Mouse (Mus musculus) bone marrow macrophage, adult 2 months (primary cell): ENCODE results near the gene Tbl3. TPM values are rescaled to one million over a fixed set of nuclear protein-coding genes. Genes with fewer than 3 reads are reported as not detected.
"Not testable (repeated sequence)": the region's sequence is repeated elsewhere in the genome, so short reads cannot be mapped to it uniquely, and the experiment has no call there.

ENCODE experiments used
- H3K27ac ChIP-seq: 2 replicates; pipeline ENCODE4 v1.5.1; 2012; ENCODE audit warnings: low read depth, low read length; ENCODE audit not compliant: insufficient read depth
- H3K4me1 ChIP-seq: 2 replicates; pipeline ENCODE4 v1.6.1; 2012; ENCODE audit warnings: low read length; ENCODE audit not compliant: control insufficient read depth, insufficient read depth
- H3K4me3 ChIP-seq: 2 replicates; pipeline ENCODE4 v1.5.1; 2012; ENCODE audit warnings: mild to moderate bottlenecking, low read length, moderate library complexity; ENCODE audit not compliant: insufficient read depth
- CTCF ChIP-seq: IDR thresholded peaks from 2 replicates; pipeline ENCODE4 v1.5.1; 2012; ENCODE audit warnings: low read depth, mild to moderate bottlenecking, low read length, moderate library complexity
- POLR2A ChIP-seq: IDR thresholded peaks from 2 replicates; pipeline ENCODE4 v1.6.1; 2012; ENCODE audit warnings: mild to moderate bottlenecking, low read depth, low read length, borderline replicate concordance
- polyA plus RNA-seq: library from polyadenylated mRNA; stranded (reverse); fragments of >200 nt; gene quantifications from 2 replicates; pipeline ENCODE4 v1.2.4, GENCODE M21; 2012; ENCODE audit not compliant: missing spikeins, insufficient read depth, insufficient read length

Tbl3 gene
- polyA plus RNA-seq, 1 experiment: 16.9 TPM

DNA sequence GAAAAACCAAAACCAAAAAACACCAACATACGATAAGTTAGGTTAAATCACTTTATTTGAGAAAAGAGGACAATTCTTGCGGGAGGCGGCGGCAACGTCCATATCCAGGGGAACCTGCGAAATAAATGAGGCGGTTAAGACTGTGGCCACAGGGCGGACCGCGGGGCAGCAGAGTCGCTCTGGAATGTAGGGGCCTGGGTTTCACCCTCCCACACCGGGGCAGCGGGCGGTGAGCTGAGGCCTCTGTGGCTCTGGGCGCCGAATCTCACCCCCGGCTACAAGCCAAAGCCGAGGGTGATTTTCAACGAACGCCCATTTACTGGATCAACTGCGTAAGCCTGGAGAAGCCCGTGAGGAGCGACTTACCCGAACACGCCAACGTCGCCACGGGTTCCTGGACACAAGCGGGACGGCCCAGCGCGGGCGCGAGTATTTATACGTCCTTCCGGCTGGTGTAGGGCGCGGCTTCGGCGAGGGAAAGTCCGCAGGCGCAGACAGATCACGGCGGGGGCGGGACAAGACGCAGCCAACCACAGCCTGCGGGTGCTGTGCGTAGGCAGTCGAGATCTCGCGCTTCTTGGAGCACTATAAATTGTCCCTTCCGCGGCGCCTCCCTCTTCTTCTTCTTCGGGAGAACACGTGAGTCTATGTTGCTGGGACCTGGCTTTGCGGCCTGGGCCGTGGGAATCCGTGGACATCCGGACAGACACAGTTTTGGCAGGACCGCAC, 12.2 kb upstream of the Tbl3 start:
- H3K27ac ChIP-seq: peak overlapping the region; percentile 67
- peak overlapping the region; percentile 73 for H3K4me3 ChIP-seq
- peaks cover 5% of the 10 kb centered on the region; the same call in 1 of the 2 replicates for H3K4me1 ChIP-seq
- TF ChIP-seq CTCF (no peak), POLR2A (peak; percentile 82)

DNA sequence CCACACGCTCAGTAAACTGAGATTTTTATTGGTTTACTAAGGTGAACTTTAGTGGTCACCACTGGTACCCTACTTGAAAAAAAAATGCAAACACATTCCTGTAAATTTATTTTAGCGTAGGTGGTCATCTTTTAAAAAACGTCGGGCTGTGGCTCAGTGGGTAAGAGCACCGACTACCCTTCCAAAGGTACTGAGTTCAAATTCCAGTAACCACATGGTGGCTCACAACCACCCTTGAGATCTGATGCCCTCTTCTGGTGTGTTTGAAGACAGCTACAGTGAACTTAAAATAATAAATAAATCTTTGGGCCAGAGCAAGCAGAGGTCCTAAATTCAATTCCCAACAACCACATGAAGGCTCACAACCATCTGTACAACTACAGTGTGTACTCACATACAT, 11.5 kb upstream of the Tbl3 start:
- H3K4me1 ChIP-seq: not testable (repeated sequence)
- Histone ChIP-seq H3K27ac (0 out of 2 replicates have a peak overlapping the region, but pooled peaks have one; percentile 67), H3K4me3 (peak overlapping the region; percentile 73)

DNA sequence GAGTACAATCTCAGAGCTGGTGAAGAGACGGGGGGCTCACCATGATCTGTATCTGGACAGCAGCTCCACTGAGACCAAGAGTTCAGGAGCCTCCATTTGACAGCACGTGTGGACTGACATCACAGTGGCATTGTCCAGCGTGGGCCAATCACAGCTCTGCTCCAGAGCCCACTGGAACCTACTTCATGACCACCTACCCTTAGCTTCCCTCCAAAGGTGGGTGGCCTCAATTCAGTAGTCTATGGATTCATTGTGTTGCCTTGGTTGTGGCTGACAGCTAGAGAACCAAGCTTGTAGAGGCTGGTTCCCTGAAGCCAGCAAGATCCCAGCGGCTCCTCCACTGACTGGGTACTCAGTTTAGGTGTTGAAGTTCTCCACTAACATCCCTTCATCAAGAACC, 10.5 kb upstream of the Tbl3 start, which contains the start of the genes Rnf151 and Rps2:
TSS of gene Rnf151 (minus strand) at position 121 of the 400 bp plus-strand sequence.
TSS of gene Rps2 (plus strand) at position 174 of the 400 bp plus-strand sequence.
- Histone ChIP-seq H3K27ac (no peak within 1 kb of the TSS), H3K4me1 (peaks cover 2% of the 10 kb centered on the region; the same call in 1 of the 2 replicates), H3K4me3 (peak within 1 kb of the TSS; percentile 73)
- TF ChIP-seq POLR2A: no peak
- no peak for TF ChIP-seq CTCF

DNA sequence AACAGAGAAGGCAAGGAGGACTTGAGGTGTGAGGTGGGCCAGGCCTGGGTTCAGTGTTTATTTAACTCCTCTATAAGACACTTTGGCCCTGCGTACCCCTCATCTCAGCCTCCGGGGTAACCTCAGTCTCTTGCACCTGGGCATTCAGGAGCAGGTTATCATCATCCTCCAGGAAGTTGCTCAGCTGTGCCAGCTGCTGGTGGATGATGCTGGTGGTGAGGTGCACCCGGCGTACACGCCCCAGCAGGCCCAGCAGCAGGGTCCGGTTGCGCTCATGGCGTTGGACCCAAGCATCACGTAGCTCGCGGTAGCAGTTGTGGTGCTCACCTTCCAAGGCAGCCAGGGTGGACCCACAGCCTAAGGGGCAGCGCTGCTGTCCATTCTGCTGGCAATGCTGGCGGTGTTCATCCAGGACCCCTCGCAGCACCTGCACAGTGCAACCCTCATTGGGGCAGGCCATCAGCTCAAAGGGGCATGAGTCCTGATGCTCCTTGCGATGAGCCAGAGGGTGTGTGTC, 8.8 kb upstream of the Tbl3 start:
- Histone ChIP-seq H3K4me3 (no peak overlapping the region), H3K4me1 (no peaks in the 10 kb centered on the region), H3K27ac (no peak overlapping the region)
- no peak for TF ChIP-seq POLR2A
- no peak for TF ChIP-seq CTCF

DNA sequence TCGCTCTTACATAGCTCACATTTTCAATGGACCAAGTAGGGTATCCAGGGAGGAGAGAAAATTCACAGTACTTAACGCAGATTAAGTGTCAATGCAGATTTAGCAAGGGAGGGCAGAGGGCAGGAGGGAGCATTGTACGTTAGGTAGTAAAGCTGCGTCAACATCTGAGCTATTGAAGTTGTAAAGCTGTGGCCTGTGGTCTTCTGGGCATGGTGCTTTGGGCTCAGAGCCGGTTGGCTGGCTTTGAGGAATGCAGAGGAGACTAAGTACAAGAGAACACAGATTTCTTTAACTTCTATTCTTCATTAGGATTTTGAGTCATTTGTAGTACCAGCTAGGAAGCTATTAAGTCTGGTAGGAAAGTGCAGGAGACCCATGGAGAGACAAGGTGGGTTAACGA, 8.1 kb upstream of the Tbl3 start:
- H3K4me1 ChIP-seq: no peaks in the 10 kb centered on the region
- no peak overlapping the region for H3K27ac ChIP-seq
- no peak for TF ChIP-seq POLR2A
- no peak for TF ChIP-seq CTCF
- no peak overlapping the region for H3K4me3 ChIP-seq

DNA sequence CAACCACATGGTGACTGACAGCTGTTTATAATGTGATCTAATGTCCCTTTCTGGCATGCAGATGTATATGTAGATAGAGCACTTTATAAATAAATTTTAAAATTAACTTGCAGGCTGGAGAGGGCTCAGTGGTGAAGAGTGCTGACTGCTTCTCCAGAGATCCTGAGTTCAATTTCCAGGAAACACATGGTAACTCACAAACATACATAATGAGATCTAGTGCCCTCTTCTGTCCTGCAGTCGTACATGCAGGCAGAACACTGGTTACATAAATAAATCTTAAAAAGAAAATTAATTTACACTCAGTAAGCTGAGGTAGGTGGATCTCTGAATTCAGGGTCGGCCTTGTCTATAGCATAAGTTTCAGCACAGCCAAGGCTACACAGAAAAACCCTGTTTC, 1.2 kb upstream of the Tbl3 start:
- no peak overlapping the region for H3K4me3 ChIP-seq
- no peak for TF ChIP-seq CTCF
- TF ChIP-seq POLR2A: no peak
- peaks cover 5% of the 10 kb centered on the region; the same call in 1 of the 2 replicates for H3K4me1 ChIP-seq
- peak overlapping the region; percentile 33; the same call in 1 of the 2 replicates for H3K27ac ChIP-seq

DNA sequence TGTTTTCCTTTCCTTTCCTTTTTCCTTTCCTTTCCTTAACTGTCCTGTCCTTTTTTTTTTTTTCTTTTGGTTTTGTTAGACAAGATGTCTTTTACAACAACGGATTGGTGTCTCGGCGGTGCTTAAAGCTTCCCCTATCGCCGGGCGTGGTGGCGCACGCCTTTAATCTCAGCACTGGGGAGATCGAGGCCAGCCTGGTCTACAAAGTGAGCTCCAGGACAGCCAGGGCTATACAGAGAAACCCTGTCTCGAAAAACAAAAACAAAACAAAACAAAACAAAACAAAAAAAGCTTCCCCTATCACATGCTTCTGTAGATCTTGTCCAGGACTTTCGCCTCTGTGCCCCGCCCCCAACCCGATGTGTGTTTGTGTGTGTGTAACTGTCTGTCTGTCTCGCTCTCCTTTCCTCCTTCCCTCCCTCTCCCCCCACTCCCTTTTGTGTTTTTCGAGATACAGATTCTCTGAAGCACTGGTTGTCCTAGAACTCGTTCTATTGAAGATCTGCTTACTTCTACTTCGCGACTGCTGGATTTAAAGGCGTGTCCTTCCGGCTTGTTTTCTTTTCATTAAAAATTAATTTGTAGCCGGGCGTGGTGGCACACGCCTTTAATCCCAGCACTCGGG, 453 bp upstream of the Tbl3 start:
- Histone ChIP-seq H3K4me3 (peak overlapping the region; percentile 81), H3K27ac (peak overlapping the region; percentile 84), H3K4me1 (peaks cover 5% of the 10 kb centered on the region; the same call in 1 of the 2 replicates)
- TF ChIP-seq CTCF: no peak
- TF ChIP-seq POLR2A: no peak

DNA sequence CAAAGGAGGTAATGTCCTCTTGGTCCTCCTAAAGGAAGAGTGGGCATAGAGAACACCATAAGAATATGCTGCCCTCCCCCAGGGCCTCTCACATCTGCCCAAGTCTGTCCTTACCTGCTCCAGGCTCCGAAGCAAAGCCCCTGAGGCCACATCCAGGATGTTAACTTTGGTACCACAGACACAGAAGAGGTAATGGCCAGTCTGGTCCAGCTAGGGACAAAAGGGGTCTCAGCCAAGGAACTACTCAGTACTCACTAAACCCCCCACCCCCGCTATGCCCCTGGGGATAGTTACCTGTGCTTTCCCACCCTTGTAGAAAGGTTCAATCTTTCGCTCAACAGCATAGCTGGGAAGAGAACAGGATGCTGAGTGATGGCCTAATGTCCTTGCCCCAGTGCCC, 1.6 kb downstream of the Tbl3 start:
- no peak overlapping the region for H3K27ac ChIP-seq
- no peak for TF ChIP-seq POLR2A
- TF ChIP-seq CTCF: no peak
- H3K4me1 ChIP-seq: peaks cover 5% of the 10 kb centered on the region; the same call in 1 of the 2 replicates
- H3K4me3 ChIP-seq: no peak overlapping the region

DNA sequence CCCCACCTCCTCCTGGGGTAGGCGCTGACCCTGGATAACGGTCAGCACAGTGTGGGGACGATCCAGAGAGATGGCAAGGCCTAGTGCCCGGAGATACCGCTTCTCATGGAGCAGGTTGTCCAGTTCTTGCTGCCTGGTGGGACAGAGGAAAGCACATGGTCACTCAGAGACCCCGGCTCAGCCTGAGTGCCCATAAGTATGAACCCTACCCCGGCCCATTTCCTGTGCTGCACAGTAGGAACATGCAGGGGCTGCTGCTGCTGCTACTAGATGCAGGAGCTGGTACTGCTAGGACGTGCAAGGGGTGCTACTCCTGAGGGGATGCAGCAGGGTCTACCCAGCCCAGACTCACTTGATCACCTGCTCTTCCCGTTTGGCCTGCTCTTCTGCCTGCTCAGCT, 6.2 kb downstream of the Tbl3 start:
- Histone ChIP-seq H3K4me3 (no peak overlapping the region), H3K27ac (no peak overlapping the region), H3K4me1 (peaks cover 7% of the 10 kb centered on the region; the same call in 1 of the 2 replicates)
- no peak for TF ChIP-seq POLR2A
- no peak for TF ChIP-seq CTCF

DNA sequence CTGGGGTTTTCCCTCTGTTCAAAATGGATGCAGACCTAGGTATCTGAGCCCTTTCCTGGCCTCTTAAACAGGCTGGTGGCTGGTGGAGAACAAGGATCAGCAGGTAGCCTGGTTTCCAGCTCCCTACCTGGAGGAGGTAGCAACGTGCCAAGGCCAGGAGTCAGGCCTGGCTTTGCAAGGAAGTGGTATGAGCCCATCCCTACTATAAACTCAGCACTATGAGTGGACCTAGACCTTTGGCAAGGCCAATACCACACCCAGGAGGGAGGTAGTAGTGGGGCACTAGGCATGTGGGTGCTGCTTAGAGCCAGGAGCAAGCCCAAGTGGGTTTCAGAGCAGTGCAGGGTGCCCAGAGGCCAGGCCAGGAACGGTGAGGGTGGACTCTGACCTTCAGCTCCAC, 8.0 kb downstream of the Tbl3 start:
- H3K4me3 ChIP-seq: no peak overlapping the region
- TF ChIP-seq CTCF: no peak
- no peak for TF ChIP-seq POLR2A
- peaks cover 8% of the 10 kb centered on the region for H3K4me1 ChIP-seq
- no peak overlapping the region for H3K27ac ChIP-seq
